Mouse (Mus musculus) hindbrain, embryonic 13.5 days (tissue): ENCODE results near the gene Pea15a. TPM values are rescaled to one million over a fixed set of nuclear protein-coding genes. Genes with fewer than 3 reads are reported as not detected.

ENCODE experiments used
- ATAC-seq: fragments of 200-750 bp; cut with Nextera tagmentation; 2 replicates; pipeline ENCODE4 v1.8.0; 2017; ENCODE audit warnings: moderate TSS enrichment; ENCODE audit not compliant: low FRiP score
- H3K27ac ChIP-seq: fragments of 300-500 bp; sonication (generic); 2 replicates; pipeline ENCODE4 v1.5.1; 2015; ENCODE audit warnings: inconsistent platforms, mild to moderate bottlenecking, moderate library complexity
- H3K27me3 ChIP-seq: fragments of 300-500 bp; sonication (generic); 2 replicates; pipeline ENCODE4 v1.6.1; 2015; ENCODE audit warnings: mild to moderate bottlenecking, inconsistent platforms
- H3K36me3 ChIP-seq: fragments of 300-500 bp; sonication (generic); 2 replicates; pipeline ENCODE4 v1.6.1; 2015; ENCODE audit warnings: mild to moderate bottlenecking, inconsistent platforms
- H3K4me1 ChIP-seq: fragments of 300-500 bp; sonication (generic); replicated peaks from 2 replicates; pipeline ENCODE4 v1.6.1; 2015; ENCODE audit warnings: inconsistent platforms
- H3K4me2 ChIP-seq: fragments of 300-500 bp; sonication (generic); 2 replicates; pipeline ENCODE4 v1.6.1; 2015; ENCODE audit warnings: inconsistent platforms, mild to moderate bottlenecking, moderate library complexity
- H3K4me3 ChIP-seq: fragments of 300-500 bp; sonication (generic); 2 replicates; pipeline ENCODE4 v1.5.1; 2015; ENCODE audit warnings: mild to moderate bottlenecking, inconsistent platforms
- H3K9ac ChIP-seq: fragments of 300-500 bp; sonication (generic); 2 replicates; pipeline ENCODE4 v1.6.1; 2015; ENCODE audit warnings: mild to moderate bottlenecking, inconsistent platforms
- H3K9me3 ChIP-seq: fragments of 300-500 bp; sonication (generic); 2 replicates; pipeline ENCODE4 v1.6.1; 2016; ENCODE audit warnings: inconsistent platforms
- WGBS: fragments of 180-500 bp; shearing (Covaris S2); methylation state at CpG from one replicate; pipeline ENCODE4 v1.1.7; 2015; 5-methylcytosine and 5-hydroxymethylcytosine counted together
- polyA plus RNA-seq: library from polyadenylated mRNA; unstranded; fragments of >200 nt; fragmentation: Nextera tagmentation; extraction: Ambion mirVana; gene quantifications from 2 replicates; pipeline ENCODE4 v1.2.1, GENCODE M21; 2015

Gene Pea15a
- polyA plus RNA-seq, 1 experiment from 2014 or later, result 410 TPM

DNA sequence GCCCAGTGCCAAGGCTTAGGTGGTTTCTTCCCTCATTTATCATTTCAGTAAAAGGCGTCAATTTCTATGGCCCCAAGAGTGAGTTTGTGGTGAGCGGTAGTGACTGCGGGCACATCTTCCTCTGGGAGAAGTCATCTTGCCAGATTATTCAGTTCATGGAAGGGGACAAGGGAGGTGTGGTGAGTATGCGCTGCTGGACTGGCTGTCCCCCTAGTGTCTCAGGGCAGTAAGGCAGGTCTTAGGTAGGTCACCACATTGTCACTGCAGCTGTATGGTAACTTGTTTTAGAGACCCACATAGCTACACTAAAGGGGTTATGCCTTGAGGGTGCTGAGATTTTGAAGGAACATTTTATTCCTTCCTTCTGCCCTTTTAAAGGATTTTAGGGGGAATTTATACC is 17.7 kb downstream of the Pea15a start:
- no peak; the same call in 1 of the 2 replicates for ATAC-seq
- Histone ChIP-seq H3K4me1 (no peaks in the 10 kb centered on the region), H3K9me3 (no peaks in the 10 kb centered on the region), H3K36me3 (peaks cover 71% of the 10 kb centered on the region), H3K9ac (no peak overlapping the region), H3K27me3 (no peaks in the 10 kb centered on the region), H3K27ac (no peak overlapping the region), H3K4me2 (no peak overlapping the region), H3K4me3 (no peak overlapping the region)
- WGBS, result 63% methylated on average over 4 of the region's 4 CpGs

- no peaks in the 10 kb centered on the region for H3K4me1 ChIP-seq
- H3K4me3 ChIP-seq, result no peak overlapping the region
- H3K27ac ChIP-seq, result no peak overlapping the region
- peaks cover 63% of the 10 kb centered on the region for H3K36me3 ChIP-seq
- H3K4me2 ChIP-seq, result no peak overlapping the region
- ATAC-seq, result no peak
- H3K9me3 ChIP-seq, result no peaks in the 10 kb centered on the region
- no peak overlapping the region for H3K9ac ChIP-seq
- WGBS, result 94% methylated on average over 10 of the region's 10 CpGs
- H3K27me3 ChIP-seq, result no peaks in the 10 kb centered on the region
Measured at GRCm38 (mm10) chr1:172186401-172187289, 20.0 kb downstream of the Pea15a start.

DNA sequence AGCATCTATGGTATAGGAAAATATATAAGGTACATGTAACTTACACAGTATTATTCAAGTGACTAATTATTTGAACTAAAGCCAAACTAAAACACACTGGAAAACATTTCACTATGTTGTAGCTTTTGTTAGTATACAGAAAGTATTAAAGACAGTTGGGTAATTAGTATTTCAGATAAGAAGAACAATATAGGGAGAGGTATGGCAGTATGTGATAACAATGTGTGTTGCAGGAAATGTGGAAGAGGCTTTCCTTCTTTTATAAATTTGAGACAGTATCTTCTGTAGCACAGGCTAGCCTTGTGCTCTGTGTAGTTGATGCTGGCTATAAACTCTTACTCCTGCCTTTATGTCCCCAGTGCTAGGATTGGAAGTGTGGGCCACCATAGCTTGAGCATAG is 22.7 kb downstream of the Pea15a start:
- H3K27me3 ChIP-seq, result no peaks in the 10 kb centered on the region
- no peaks in the 10 kb centered on the region for H3K4me1 ChIP-seq
- H3K36me3 ChIP-seq, result peaks cover 58% of the 10 kb centered on the region
- no peaks in the 10 kb centered on the region for H3K9me3 ChIP-seq
- no peak overlapping the region for H3K9ac ChIP-seq
- no peak overlapping the region for H3K4me2 ChIP-seq
- no peak overlapping the region for H3K4me3 ChIP-seq
- H3K27ac ChIP-seq, result no peak overlapping the region
- ATAC-seq, result no peak

- no peaks in the 10 kb centered on the region for H3K27me3 ChIP-seq
- no peak overlapping the region for H3K4me3 ChIP-seq
- no peak overlapping the region for H3K4me2 ChIP-seq
- no peak for ATAC-seq
- peaks cover 56% of the 10 kb centered on the region for H3K36me3 ChIP-seq
- no peaks in the 10 kb centered on the region for H3K4me1 ChIP-seq
- H3K27ac ChIP-seq, result no peak overlapping the region
- H3K9me3 ChIP-seq, result no peaks in the 10 kb centered on the region
- H3K9ac ChIP-seq, result no peak overlapping the region
- 97% methylated on average over 6 of the region's 6 CpGs for WGBS
Measured at GRCm38 (mm10) chr1:172183056-172183455, 23.5 kb downstream of the Pea15a start.

DNA sequence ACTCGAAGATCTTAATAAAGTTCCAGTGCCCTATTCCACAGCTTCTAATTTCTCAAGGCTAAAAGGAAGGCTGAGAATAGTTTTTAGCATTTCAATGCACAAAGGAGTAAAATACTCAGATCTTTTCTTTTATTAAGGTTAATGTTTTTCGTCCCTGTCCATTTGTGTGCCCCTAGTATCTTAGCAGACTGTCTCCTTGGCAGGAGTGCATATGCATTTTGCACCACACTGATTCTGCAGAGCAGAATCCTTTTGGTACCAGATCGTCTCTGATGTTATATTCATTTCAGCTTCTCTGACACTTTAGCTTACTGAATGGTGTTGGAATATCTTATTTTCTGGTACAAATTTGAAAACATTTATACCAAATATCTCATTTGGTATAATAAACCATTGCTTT is 24.8 kb downstream of the Pea15a start:
- Histone ChIP-seq H3K4me1 (no peaks in the 10 kb centered on the region), H3K27me3 (no peaks in the 10 kb centered on the region), H3K4me3 (no peak overlapping the region), H3K36me3 (peaks cover 52% of the 10 kb centered on the region), H3K9me3 (no peaks in the 10 kb centered on the region), H3K4me2 (no peak overlapping the region), H3K9ac (no peak overlapping the region), H3K27ac (no peak overlapping the region)
- no peak for ATAC-seq
- 91% methylated on average over 3 of the region's 3 CpGs for WGBS

DNA sequence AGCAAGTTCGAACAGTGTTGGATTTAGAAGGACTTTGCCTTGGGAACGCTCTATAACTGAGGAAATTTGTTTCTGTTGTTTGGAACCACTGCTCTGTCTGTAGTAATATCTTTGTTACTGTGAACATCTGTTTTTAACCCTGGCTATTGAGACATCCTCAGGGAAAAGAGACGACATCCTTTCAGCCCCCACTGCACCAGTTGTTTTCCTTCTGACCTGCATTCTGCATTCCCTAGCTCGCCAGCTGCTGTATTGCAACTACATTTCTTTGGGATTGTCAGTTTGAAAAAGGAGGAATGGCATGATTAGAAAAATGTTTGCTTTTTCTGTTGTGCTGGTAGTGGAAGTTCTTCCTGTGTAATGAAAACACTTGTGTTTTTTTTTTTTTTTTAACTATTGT is 25.7 kb downstream of the Pea15a start:
- H3K36me3 ChIP-seq, result peaks cover 47% of the 10 kb centered on the region

DNA sequence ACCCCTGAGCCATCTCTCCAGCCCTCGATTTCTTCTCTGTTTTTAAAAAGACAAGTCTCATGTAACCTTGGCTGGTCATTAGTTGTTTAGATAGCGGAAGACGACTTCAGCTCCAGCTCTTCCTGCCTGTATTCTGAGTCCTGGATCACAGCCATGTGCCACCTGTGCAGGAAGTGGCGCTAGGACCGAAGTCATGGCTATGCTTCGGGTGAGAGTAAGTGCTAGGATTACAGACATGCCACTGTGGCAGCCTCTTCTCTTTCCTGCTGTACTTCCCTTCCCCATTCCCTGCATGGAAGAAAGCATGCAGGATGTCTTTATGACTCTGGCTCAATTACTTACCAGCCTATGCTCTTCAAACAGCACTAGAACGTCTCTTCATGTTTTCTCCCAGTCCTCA is 27.5 kb downstream of the Pea15a start:
- H3K36me3 ChIP-seq, result peaks cover 60% of the 10 kb centered on the region
- 84% methylated on average over 7 of the region's 7 CpGs for WGBS
- no peak overlapping the region for H3K4me2 ChIP-seq
- H3K27me3 ChIP-seq, result no peaks in the 10 kb centered on the region
- no peaks in the 10 kb centered on the region for H3K9me3 ChIP-seq
- H3K4me1 ChIP-seq, result no peaks in the 10 kb centered on the region
- H3K4me3 ChIP-seq, result no peak overlapping the region
- H3K9ac ChIP-seq, result no peak overlapping the region
- H3K27ac ChIP-seq, result no peak overlapping the region
- ATAC-seq, result no peak

More for the DNA sequence above, 25.7 kb downstream of the Pea15a start:
- Histone ChIP-seq H3K27me3 (no peaks in the 10 kb centered on the region), H3K4me3 (no peak overlapping the region), H3K9me3 (no peaks in the 10 kb centered on the region), H3K9ac (no peak overlapping the region), H3K27ac (no peak overlapping the region), H3K4me1 (no peaks in the 10 kb centered on the region), H3K4me2 (no peak overlapping the region)
- WGBS, result 61% methylated on average over 4 of the region's 4 CpGs
- ATAC-seq, result no peak

GRCm38 (mm10) chr1:172177791-172178190 is 28.8 kb downstream of the Pea15a start:
- no peak overlapping the region for H3K4me3 ChIP-seq
- no peaks in the 10 kb centered on the region for H3K27me3 ChIP-seq
- H3K9ac ChIP-seq, result no peak overlapping the region
- no peak overlapping the region for H3K27ac ChIP-seq
- no peak overlapping the region for H3K4me2 ChIP-seq
- WGBS, result 91% methylated on average over 7 of the region's 7 CpGs
- H3K9me3 ChIP-seq, result no peaks in the 10 kb centered on the region
- H3K36me3 ChIP-seq, result peaks cover 69% of the 10 kb centered on the region
- ATAC-seq, result no peak
- H3K4me1 ChIP-seq, result no peaks in the 10 kb centered on the region

DNA sequence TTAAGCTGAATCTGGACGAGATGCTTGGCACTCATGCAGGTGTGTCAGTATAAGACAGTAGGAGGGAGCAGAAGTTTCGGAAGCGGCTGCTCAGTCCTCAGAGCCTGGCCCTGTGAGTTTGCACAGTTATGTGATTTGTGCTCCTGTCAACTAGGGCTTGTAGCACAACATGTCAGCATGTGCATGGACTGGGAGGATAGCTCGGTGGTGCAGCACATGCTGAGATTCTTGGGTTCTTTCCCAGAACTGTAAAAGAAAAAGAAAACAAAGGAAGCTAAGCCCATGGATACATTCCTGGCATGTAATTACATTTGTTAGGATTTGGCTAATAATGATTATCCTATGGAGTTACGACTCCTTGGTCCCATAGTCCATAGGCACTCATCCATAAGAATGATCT is 33.4 kb downstream of the Pea15a start:
- Histone ChIP-seq H3K9ac (no peak overlapping the region), H3K9me3 (no peaks in the 10 kb centered on the region), H3K4me1 (no peaks in the 10 kb centered on the region), H3K27ac (no peak overlapping the region), H3K36me3 (peaks cover 86% of the 10 kb centered on the region), H3K27me3 (no peaks in the 10 kb centered on the region), H3K4me2 (no peak overlapping the region), H3K4me3 (no peak overlapping the region)
- ATAC-seq, result no peak
- 67% methylated on average over 5 of the region's 5 CpGs for WGBS

DNA sequence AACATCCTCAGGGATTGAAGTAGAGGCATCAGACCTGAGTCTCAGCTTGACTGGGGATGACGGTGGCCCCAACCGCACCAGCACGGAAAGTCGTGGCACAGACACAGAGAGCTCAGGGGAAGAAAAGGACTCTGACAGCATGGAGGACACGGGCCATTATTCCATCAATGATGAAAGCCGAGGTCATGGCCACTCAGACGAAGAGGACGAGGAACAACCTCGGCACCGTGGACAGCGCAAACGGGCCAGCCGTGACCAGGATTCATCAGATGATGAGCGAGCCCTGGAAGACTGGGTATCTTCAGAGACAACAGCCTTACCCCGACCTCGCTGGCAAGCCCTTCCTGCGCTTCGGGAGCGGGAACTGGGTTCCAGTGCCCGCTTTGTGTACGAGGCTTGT is 34.2 kb downstream of the Pea15a start:
- Histone ChIP-seq H3K4me1 (no peaks in the 10 kb centered on the region), H3K9ac (no peak overlapping the region)

DNA sequence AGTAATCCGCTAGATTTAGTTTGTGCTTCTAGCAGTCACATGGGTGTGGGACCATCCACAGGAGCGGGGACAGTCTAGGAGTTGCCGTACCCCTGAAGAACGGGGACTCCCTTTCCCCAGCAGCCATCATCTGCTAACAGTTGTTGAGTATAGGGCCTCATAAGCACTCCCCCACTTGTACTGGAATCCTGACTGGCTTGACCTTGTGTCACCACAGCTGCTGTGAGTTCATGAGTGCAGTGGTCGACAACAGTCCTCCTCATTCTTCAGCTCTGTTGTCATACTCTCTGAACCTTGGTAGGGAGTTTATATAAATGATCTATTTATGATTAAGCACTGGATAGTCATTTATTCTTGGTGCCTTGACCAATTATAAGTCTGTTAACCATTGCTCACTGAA is 36.8 kb downstream of the Pea15a start:
- Histone ChIP-seq H3K9ac (no peak overlapping the region), H3K36me3 (peaks cover 89% of the 10 kb centered on the region), H3K4me1 (no peaks in the 10 kb centered on the region), H3K9me3 (no peaks in the 10 kb centered on the region), H3K27ac (no peak overlapping the region), H3K27me3 (no peaks in the 10 kb centered on the region), H3K4me3 (no peak overlapping the region), H3K4me2 (no peak overlapping the region)
- WGBS, result 95% methylated on average over 5 of the region's 5 CpGs
- ATAC-seq, result no peak

More for the DNA sequence above, 34.2 kb downstream of the Pea15a start:
- ATAC-seq, result no peak
- Histone ChIP-seq H3K9me3 (no peaks in the 10 kb centered on the region), H3K27ac (peak overlapping the region; percentile 30; the same call in 1 of the 2 replicates), H3K4me3 (no peak overlapping the region), H3K27me3 (no peaks in the 10 kb centered on the region), H3K4me2 (no peak overlapping the region), H3K36me3 (peaks cover 86% of the 10 kb centered on the region)
- 84% methylated on average over 21 of the region's 21 CpGs for WGBS

- Histone ChIP-seq H3K9me3 (no peaks in the 10 kb centered on the region), H3K4me1 (peaks cover 6% of the 10 kb centered on the region), H3K27ac (no peak overlapping the region), H3K4me3 (no peak overlapping the region), H3K27me3 (no peaks in the 10 kb centered on the region), H3K9ac (no peak overlapping the region), H3K4me2 (no peak overlapping the region), H3K36me3 (peaks cover 71% of the 10 kb centered on the region)
- no peak for ATAC-seq
- 75% methylated on average over 5 of the region's 5 CpGs for WGBS
Measured at GRCm38 (mm10) chr1:172167911-172168310, 38.7 kb downstream of the Pea15a start.

GRCm38 (mm10) chr1:172162959-172163358 is 43.6 kb downstream of the Pea15a start:
- Histone ChIP-seq H3K27me3 (no peaks in the 10 kb centered on the region), H3K4me3 (no peak overlapping the region), H3K9me3 (no peaks in the 10 kb centered on the region), H3K4me1 (peaks cover 6% of the 10 kb centered on the region), H3K4me2 (no peak overlapping the region), H3K9ac (no peak overlapping the region), H3K36me3 (peaks cover 26% of the 10 kb centered on the region), H3K27ac (no peak overlapping the region)
- 90% methylated on average over 6 of the region's 6 CpGs for WGBS
- ATAC-seq, result no peak
